Mouse (Mus musculus): ENCODE measurements at regions not wholly inside any gene's neighbourhood (a gene's known extent, or its start where the extent isn't known, plus 50 kb on each side); places are given as distances from the start of the nearest gene placed in this dataset.
A peak's percentile ranks its signal among the peaks of the same experiment; 100 is the strongest.
"Not testable (repeated sequence)": the region's sequence is repeated elsewhere in the genome, so short reads cannot be mapped to it uniquely, and the experiment has no call there.

DNA sequence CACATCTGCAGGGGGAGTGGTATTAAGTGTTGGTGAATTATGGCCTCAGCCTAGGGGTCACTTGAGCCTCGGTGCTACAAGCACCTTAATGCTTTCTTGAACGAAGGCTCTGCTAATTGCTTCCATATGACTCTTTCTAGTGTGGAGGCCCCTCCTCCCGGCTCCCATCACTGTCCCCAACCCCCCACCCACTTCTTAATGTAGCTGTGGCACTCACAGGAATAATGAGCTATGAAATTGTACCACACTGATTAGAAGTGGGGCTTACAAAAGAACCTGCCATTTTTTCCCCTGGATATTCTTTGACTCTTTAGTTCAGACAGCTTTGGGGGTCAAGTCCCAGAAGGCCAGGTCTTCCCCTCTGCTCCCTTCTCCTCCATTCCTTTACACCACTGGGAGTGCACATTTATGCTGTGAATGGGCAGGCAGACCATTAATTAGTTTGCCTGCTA is 468.6 kb downstream of the Ets1 start:
- Histone ChIP-seq H3K27me3 (replicated peaks; ENCODE audit: control insufficient read depth, insufficient read depth, low read length) (no peaks in the 10 kb centered on the region), H3K27ac (ENCODE audit: insufficient read depth, low read depth, low read length) (no peak overlapping the region), H3K4me1 (ENCODE audit: control insufficient read depth, insufficient read depth, low read length) (no peaks in the 10 kb centered on the region; the same call in 1 of the 2 replicates), H3K36me3 (ENCODE audit: control insufficient read depth, insufficient read depth, low read length) (no peaks in the 10 kb centered on the region), H3K4me3 (ENCODE audit: insufficient read depth, low read depth, low read length) (no peak overlapping the region)
- no peak for DNase-seq
- no peak for TF ChIP-seq POLR2A (IDR thresholded peaks at IDR 0.05; ENCODE audit: low read depth, low read length)
- no peak for TF ChIP-seq CTCF (conservative IDR thresholded peaks at IDR 0.05; ENCODE audit: insufficient read depth, insufficient read length, low read depth, low read length)
- 20% methylated on average over 3 of the region's 3 CpGs for WGBS

DNA sequence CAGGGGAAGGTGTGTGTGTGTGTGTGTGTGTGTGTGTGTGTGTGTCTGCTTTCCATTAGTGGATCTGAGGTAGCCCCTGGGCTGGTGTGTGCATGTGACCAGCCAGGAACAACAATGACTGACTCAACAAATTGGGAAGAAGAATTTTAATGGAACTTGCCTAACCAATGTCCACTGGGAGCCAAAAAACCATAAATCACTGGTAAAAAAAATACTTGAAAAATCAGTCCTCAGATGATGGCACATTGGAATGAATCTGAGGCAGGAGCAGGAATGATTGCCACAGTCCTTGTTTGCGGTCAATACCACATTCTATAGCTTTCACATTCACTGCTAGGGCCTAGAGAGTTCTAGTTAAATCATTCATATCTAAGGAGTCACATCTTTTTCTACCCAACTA is 487.8 kb downstream of the Ets1 start:
- H3K4me1 ChIP-seq (ENCODE audit: control insufficient read depth, insufficient read depth, low read length), result no peaks in the 10 kb centered on the region
- no peak overlapping the region for H3K4me3 ChIP-seq (ENCODE audit: insufficient read depth, low read depth, low read length)
- no peaks in the 10 kb centered on the region for H3K36me3 ChIP-seq (ENCODE audit: control insufficient read depth, insufficient read depth, low read length)
- no peak overlapping the region for H3K27ac ChIP-seq (ENCODE audit: insufficient read depth, low read depth, low read length)
- H3K27me3 ChIP-seq (replicated peaks; ENCODE audit: control insufficient read depth, insufficient read depth, low read length), result no peaks in the 10 kb centered on the region; the same call in 1 of the 2 replicates
- DNase-seq, result no peak
- WGBS, result 98% methylated on average over 1 of the region's 1 CpGs
- TF ChIP-seq POLR2A (IDR thresholded peaks at IDR 0.05; ENCODE audit: low read depth, low read length) (no peak), CTCF (conservative IDR thresholded peaks at IDR 0.05; ENCODE audit: insufficient read depth, insufficient read length, low read depth, low read length) (no peak)

DNA sequence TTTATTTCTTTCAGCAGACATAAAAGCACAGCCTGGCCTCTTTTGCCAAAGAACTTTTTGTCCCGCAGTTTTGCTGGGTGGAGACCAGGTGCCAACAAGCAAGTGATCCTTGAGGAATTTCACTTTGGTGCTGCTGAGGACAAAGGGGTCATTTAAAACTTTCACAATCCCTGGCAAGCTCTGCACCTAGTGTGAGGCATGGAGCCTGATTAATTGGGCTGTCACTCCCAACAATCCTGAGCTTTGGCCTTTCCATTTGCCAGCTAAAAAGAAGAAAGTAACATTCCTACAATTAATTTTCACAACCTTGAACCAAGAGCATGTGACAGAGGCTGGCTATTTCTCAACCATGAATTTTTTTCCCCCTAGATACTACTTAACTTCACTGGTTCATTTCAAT is 516.2 kb downstream of the Ets1 start:
- WGBS, result 7% methylated on average over 1 of the region's 1 CpGs
- no peaks in the 10 kb centered on the region for H3K36me3 ChIP-seq (ENCODE audit: control insufficient read depth, insufficient read depth, low read length)
- no peaks in the 10 kb centered on the region for H3K27me3 ChIP-seq (replicated peaks; ENCODE audit: control insufficient read depth, insufficient read depth, low read length)
- peak overlapping the region; percentile 64; the same call in 1 of the 2 replicates for H3K27ac ChIP-seq (ENCODE audit: insufficient read depth, low read depth, low read length)
- peak; percentile 83 for DNase-seq
- no peak overlapping the region for H3K4me3 ChIP-seq (ENCODE audit: insufficient read depth, low read depth, low read length)
- H3K4me1 ChIP-seq (ENCODE audit: control insufficient read depth, insufficient read depth, low read length), result 0 out of 2 replicates have a peak, but pooled peaks cover 2% of the 10 kb centered on the region
- TF ChIP-seq POLR2A (IDR thresholded peaks at IDR 0.05; ENCODE audit: low read depth, low read length), result no peak
- no peak for TF ChIP-seq CTCF (conservative IDR thresholded peaks at IDR 0.05; ENCODE audit: insufficient read depth, insufficient read length, low read depth, low read length)

DNA sequence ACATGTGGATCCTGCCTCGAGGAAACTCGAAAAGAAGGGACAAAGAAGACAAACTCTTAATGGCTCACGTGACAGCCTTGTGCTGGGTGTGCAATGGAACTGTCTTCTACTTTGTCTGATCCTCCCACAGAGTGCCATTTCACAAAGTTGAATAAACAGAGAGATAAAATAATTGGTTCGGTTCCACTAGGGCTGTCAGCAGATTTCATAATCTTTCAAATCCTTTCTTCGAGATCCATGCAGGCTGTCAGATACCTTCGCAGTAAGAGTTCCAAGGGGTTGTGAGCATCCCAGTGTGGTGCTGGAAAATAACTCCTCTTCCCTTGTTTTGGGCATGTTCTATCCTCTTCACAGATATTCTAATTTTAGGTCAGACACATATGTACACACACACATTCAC is 532.1 kb downstream of the Ets1 start:
- WGBS, result 58% methylated on average over 6 of the region's 6 CpGs

DNA sequence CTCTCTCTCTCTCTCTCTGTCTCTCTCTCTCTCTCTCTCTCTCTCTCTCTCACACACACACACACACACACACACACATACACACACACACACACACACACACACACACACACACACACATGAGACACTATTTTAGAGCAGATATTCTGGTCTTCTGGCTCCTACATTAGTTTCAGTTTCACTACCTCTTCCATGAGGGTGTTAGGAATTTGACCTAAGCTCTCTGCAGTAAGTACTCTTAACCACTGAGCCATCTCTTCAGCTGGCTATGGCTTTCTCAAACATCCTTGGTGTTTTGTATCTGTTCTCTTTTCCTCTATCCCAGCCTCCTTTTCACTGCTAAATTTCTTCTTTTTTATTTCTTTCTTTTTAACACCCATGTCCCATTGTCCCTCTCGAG is 533.1 kb downstream of the Ets1 start:
- not testable (repeated sequence) for DNase-seq; H3K4me3 ChIP-seq (ENCODE audit: insufficient read depth, low read depth, low read length); H3K27ac ChIP-seq (ENCODE audit: insufficient read depth, low read depth, low read length); H3K27me3 ChIP-seq (replicated peaks; ENCODE audit: control insufficient read depth, insufficient read depth, low read length); H3K36me3 ChIP-seq (ENCODE audit: control insufficient read depth, insufficient read depth, low read length); H3K4me1 ChIP-seq (ENCODE audit: control insufficient read depth, insufficient read depth, low read length)
- WGBS, result 100% methylated on average over 1 of the region's 1 CpGs

More for the DNA sequence above, 532.1 kb downstream of the Ets1 start:
- H3K36me3 ChIP-seq (ENCODE audit: control insufficient read depth, insufficient read depth, low read length), result no peaks in the 10 kb centered on the region
- no peak for DNase-seq
- no peak overlapping the region for H3K27ac ChIP-seq (ENCODE audit: insufficient read depth, low read depth, low read length)
- no peak overlapping the region for H3K4me3 ChIP-seq (ENCODE audit: insufficient read depth, low read depth, low read length)
- H3K4me1 ChIP-seq (ENCODE audit: control insufficient read depth, insufficient read depth, low read length), result no peaks in the 10 kb centered on the region
- no peaks in the 10 kb centered on the region for H3K27me3 ChIP-seq (replicated peaks; ENCODE audit: control insufficient read depth, insufficient read depth, low read length)
- TF ChIP-seq POLR2A (IDR thresholded peaks at IDR 0.05; ENCODE audit: low read depth, low read length) (no peak), CTCF (conservative IDR thresholded peaks at IDR 0.05; ENCODE audit: insufficient read depth, insufficient read length, low read depth, low read length) (no peak)

DNA sequence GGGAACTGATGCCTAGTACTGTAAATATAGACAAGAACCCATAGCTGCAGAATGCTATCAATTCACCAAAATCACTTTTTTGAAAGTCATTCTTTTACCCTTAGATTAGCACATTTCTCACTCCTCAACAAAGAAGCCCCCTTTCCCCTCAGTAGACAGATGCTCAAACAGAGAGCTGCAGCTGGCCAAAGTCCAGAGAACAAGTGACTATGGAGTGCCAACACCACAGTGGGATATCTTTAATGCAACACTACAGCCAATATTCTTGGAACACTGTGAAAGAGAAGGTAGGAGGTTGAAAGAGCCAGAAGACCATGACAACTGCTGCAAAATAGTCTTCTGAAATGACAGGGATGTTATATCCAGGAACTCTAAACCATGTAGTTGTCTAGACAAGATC is 544.0 kb downstream of the Ets1 start:
- no peak for TF ChIP-seq CTCF (conservative IDR thresholded peaks at IDR 0.05; ENCODE audit: insufficient read depth, insufficient read length, low read depth, low read length)
- TF ChIP-seq POLR2A (IDR thresholded peaks at IDR 0.05; ENCODE audit: low read depth, low read length), result no peak

DNA sequence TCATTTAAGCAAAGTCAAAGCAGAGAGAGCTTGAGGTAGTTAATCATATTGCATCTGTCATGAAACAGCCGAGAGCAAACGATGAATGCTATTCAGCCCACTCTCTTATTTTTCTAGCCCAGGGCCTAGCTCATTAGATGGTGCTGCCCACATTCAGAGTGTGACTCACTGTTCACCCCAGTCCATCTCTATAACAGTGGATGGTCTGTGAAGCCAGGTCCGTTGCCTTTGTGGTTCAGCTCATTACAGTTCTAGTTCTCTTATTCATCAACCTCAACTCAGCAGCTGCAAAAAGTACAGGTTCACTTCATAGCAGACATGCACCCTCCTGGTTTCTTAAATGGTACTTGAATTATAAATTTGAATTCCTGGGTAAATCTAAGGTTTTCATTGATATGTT is 551.2 kb downstream of the Ets1 start:
- no peak for TF ChIP-seq CTCF (conservative IDR thresholded peaks at IDR 0.05; ENCODE audit: insufficient read depth, insufficient read length, low read depth, low read length)
- TF ChIP-seq POLR2A (IDR thresholded peaks at IDR 0.05; ENCODE audit: low read depth, low read length), result no peak
- Histone ChIP-seq H3K4me3 (ENCODE audit: insufficient read depth, low read depth, low read length) (no peak overlapping the region), H3K36me3 (ENCODE audit: control insufficient read depth, insufficient read depth, low read length) (no peaks in the 10 kb centered on the region), H3K4me1 (ENCODE audit: control insufficient read depth, insufficient read depth, low read length) (no peaks in the 10 kb centered on the region), H3K27ac (ENCODE audit: insufficient read depth, low read depth, low read length) (no peak overlapping the region), H3K27me3 (replicated peaks; ENCODE audit: control insufficient read depth, insufficient read depth, low read length) (no peaks in the 10 kb centered on the region)
- WGBS, result 75% methylated on average over 3 of the region's 3 CpGs
- DNase-seq, result no peak

More for the DNA sequence above, 544.0 kb downstream of the Ets1 start:
- Histone ChIP-seq H3K36me3 (ENCODE audit: control insufficient read depth, insufficient read depth, low read length) (no peaks in the 10 kb centered on the region), H3K4me3 (ENCODE audit: insufficient read depth, low read depth, low read length) (no peak overlapping the region), H3K27ac (ENCODE audit: insufficient read depth, low read depth, low read length) (no peak overlapping the region), H3K27me3 (replicated peaks; ENCODE audit: control insufficient read depth, insufficient read depth, low read length) (no peaks in the 10 kb centered on the region), H3K4me1 (ENCODE audit: control insufficient read depth, insufficient read depth, low read length) (no peaks in the 10 kb centered on the region)
- no peak for DNase-seq

DNA sequence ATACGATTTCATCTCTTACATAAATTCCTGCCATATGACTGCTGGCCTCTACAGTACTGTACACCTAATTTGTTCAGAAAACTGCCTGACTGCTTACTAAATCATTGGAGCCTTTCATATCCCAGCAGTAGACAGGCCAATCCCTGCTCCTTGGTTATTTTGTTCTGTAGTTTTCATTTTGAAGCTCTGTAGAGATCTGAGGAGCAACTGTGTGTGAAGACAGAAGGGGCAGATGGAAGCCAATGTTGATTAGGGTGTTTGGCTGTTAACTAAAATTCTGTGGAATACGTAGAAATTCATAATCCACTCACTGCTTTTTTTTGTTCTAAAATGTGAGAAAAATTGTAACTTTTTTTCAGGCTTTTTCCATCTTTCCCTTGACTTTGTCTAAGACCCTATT is 573.1 kb downstream of the Ets1 start:
- Histone ChIP-seq H3K27me3 (replicated peaks; ENCODE audit: control insufficient read depth, insufficient read depth, low read length) (no peaks in the 10 kb centered on the region), H3K4me1 (ENCODE audit: control insufficient read depth, insufficient read depth, low read length) (no peaks in the 10 kb centered on the region), H3K36me3 (ENCODE audit: control insufficient read depth, insufficient read depth, low read length) (no peaks in the 10 kb centered on the region), H3K4me3 (ENCODE audit: insufficient read depth, low read depth, low read length) (no peak overlapping the region), H3K27ac (ENCODE audit: insufficient read depth, low read depth, low read length) (no peak overlapping the region)
- no peak for DNase-seq
- WGBS, result 90% methylated on average over 2 of the region's 2 CpGs
- no peak for TF ChIP-seq CTCF (conservative IDR thresholded peaks at IDR 0.05; ENCODE audit: insufficient read depth, insufficient read length, low read depth, low read length)
- TF ChIP-seq POLR2A (IDR thresholded peaks at IDR 0.05; ENCODE audit: low read depth, low read length), result no peak
